23 mouse cellular contexts compared by ENCODE assay signal in the genomic region with DNA sequence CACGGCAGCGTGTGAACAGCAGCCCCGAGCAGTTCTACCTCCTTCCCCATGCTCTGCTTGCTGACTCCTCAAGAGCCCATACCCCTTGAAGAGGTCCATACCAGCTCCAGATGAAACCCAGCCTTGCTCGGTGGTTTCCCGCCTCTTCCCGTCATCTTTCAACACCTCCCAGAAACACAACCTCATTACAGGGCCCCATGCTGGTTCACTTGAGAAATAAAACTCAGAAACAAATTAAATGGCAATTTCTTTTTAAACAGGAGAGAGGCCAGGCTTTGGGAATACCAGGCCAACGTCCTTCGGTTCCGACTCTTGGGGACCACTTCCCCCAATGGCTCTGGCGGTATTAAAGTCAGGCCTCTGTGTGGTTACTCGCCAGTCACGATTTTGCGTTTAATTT. TPM values are rescaled to one million over a fixed set of nuclear protein-coding genes. Genes with fewer than 3 reads are reported as not detected.
A peak's percentile ranks its signal among the peaks of the same experiment; 100 is the strongest.
DNase-seq lines count a peak whose midpoint lies in the region; ATAC-seq lines count a peak whose summit lies in the region.
"Had no signal": no experiment of that assay in that cellular context is flagged by ENCODE, and none has a peak within 500 bp of the region (broad histone marks: within the 10 kb centered on the region; RNA-seq: fewer than 3 reads in every experiment).

No protein-coding gene starts in this region.

- H3K36me3 ChIP-seq in limb, embryonic 11.5 days (ENCODE audit: control insufficient read depth, insufficient read depth, low read length) = no peaks in the 10 kb centered on the region
- no peaks in the 10 kb centered on the region for H3K36me3 ChIP-seq in limb, embryonic 13.5 days
- H3K36me3 ChIP-seq: embryonic facial prominence, embryonic 13.5 days; embryonic facial prominence, embryonic 15.5 days; forebrain, embryonic 10.5 days; forebrain, embryonic 12.5 days had no signal

- H3K9me3 ChIP-seq in limb, embryonic 11.5 days (ENCODE audit: control insufficient read depth, low read length) = no peaks in the 10 kb centered on the region
- no peaks in the 10 kb centered on the region for H3K9me3 ChIP-seq in limb, embryonic 13.5 days
- H3K9me3 ChIP-seq: embryonic facial prominence, embryonic 13.5 days; embryonic facial prominence, embryonic 15.5 days; forebrain, embryonic 10.5 days; forebrain, embryonic 12.5 days had no signal

- H3K9ac ChIP-seq in limb, embryonic 11.5 days (ENCODE audit: low read length) = no peak overlapping the region
- no peak overlapping the region for H3K9ac ChIP-seq in limb, embryonic 13.5 days
- H3K9ac ChIP-seq: embryonic facial prominence, embryonic 13.5 days; embryonic facial prominence, embryonic 15.5 days; forebrain, embryonic 12.5 days had no signal

- H3K4me2 ChIP-seq in limb, embryonic 11.5 days (ENCODE audit: low read depth, severe bottlenecking) = peak overlapping the region; percentile 26; the same call in 1 of the 2 replicates
- H3K4me2 ChIP-seq in limb, embryonic 13.5 days (replicated peaks) = peak overlapping the region; percentile 47
- H3K4me2 ChIP-seq: embryonic facial prominence, embryonic 13.5 days; embryonic facial prominence, embryonic 15.5 days; forebrain, embryonic 12.5 days had no signal

- peak overlapping the region; percentile 90 for H3K27ac ChIP-seq in limb, embryonic 11.5 days (replicated peaks; ENCODE audit: low read depth, low read length)
- H3K27ac ChIP-seq in limb, embryonic 13.5 days = peak overlapping the region; percentile 58; the same call in 1 of the 2 replicates
- H3K27ac ChIP-seq: embryonic facial prominence, embryonic 13.5 days; embryonic facial prominence, embryonic 15.5 days; forebrain, embryonic 10.5 days; forebrain, embryonic 12.5 days had no signal

- no peaks in the 10 kb centered on the region for H3K27me3 ChIP-seq in limb, embryonic 11.5 days (ENCODE audit: control insufficient read depth, insufficient read depth, low read length)
- peaks cover 85% of the 10 kb centered on the region for H3K27me3 ChIP-seq in limb, embryonic 13.5 days
- H3K27me3 ChIP-seq: embryonic facial prominence, embryonic 13.5 days; embryonic facial prominence, embryonic 15.5 days; forebrain, embryonic 12.5 days had no signal

- WGBS in limb, embryonic 11.5 days = 16% methylated on average over 13 of the region's 13 CpGs
- WGBS in limb, embryonic 13.5 days = 15% methylated on average over 13 of the region's 13 CpGs

- DNase-seq in hindlimb bud, embryonic 11.5 days (ENCODE audit: extremely low spot score, low read depth, low spot score) = peak; percentile 58
- peak; percentile 79 for DNase-seq in limb, embryonic 11.5 days (ENCODE audit: low spot score)
- DNase-seq in kidney, adult 11 months = no peak
- DNase-seq in embryo, embryonic 9.5 days (ENCODE audit: extremely low spot score) = no peak
- no peak for DNase-seq in ovary, postnatal 36 days (ENCODE audit: low spot score)
- DNase-seq in layer of hippocampus, postnatal 10 days (ENCODE audit: low spot score in 2 of 2) = no peak
- DNase-seq: adrenal gland, adult 2 months; adrenal gland, postnatal 10 days; adrenal gland, postnatal 25 days; cerebellum, adult 11 months; cerebellum, adult 18-20 months; cerebellum, adult 8-10 months; cerebellum, adult 9-11 months; cerebellum, postnatal 25 days had no signal

- H3K4me1 ChIP-seq in limb, embryonic 11.5 days (ENCODE audit: control insufficient read depth, insufficient read depth, low read length) = peaks cover 57% of the 10 kb centered on the region
- H3K4me1 ChIP-seq in limb, embryonic 13.5 days = peaks cover 76% of the 10 kb centered on the region

- peak; percentile 42 for ATAC-seq in limb, embryonic 11.5 days (ENCODE audit: insufficient number of reproducible peaks, low FRiP score, low TSS enrichment, low read depth)
- no peak for ATAC-seq in limb, embryonic 13.5 days (ENCODE audit: low FRiP score, low read depth)
- ATAC-seq: forebrain, embryonic 14.5 days; forebrain, embryonic 16.5 days had no signal

- H3K4me3 ChIP-seq in limb, embryonic 11.5 days (ENCODE audit: low read depth, low read length) = no peak overlapping the region
- H3K4me3 ChIP-seq in limb, embryonic 13.5 days = no peak overlapping the region; the same call in 1 of the 2 replicates
- H3K4me3 ChIP-seq: embryonic facial prominence, embryonic 13.5 days; embryonic facial prominence, embryonic 15.5 days; erythroblast, embryonic 14.5 days; forebrain, embryonic 10.5 days; forebrain, embryonic 12.5 days had no signal

RNA-seq across cellular contexts. Expression of a gene that starts 51.1 kb away (rescaled TPM):
- polyA plus RNA-seq in limb, embryonic 11.5 days (2014; fragmentation: Nextera tagmentation; extraction: Ambion mirVana) = 5.9 and 6.3 TPM in 2 replicates
- polyA plus RNA-seq in limb, embryonic 13.5 days (2015; fragmentation: Nextera tagmentation; extraction: Ambion mirVana) = 3.1 and 3.8 TPM in 2 replicates
- total RNA-seq in layer of hippocampus, postnatal 10 days (2021) = 10 to 100 TPM; 42.3 to 43.7 TPM
- total RNA-seq: MEL had no signal

Comparison
In these comparisons a context has a peak if more than half of its experiments do, and no peak if none do; other contexts are left out.
1. DNase-seq: peak in hindlimb bud, embryonic 11.5 days (single experiment) and limb, embryonic 11.5 days (single experiment); none in kidney, adult 11 months (single experiment), embryo, embryonic 9.5 days (single experiment), ovary, postnatal 36 days (single experiment) and layer of hippocampus, postnatal 10 days (0 of 2).